Mouse (Mus musculus): ENCODE measurements around the gene Pea15a.
"Not testable (repeated sequence)": the region's sequence is repeated elsewhere in the genome, so short reads cannot be mapped to it uniquely, and the experiment has no call there.

Gene Pea15a

GRCm38 (mm10) chr1:172206141-172206917, at the start of gene Pea15a:
Gene Pea15a, minus strand, starts transcription at chr1:172206804.
- in situ Hi-C loops (cut with MboI, MseI) = no loop called here

GRCm38 (mm10) chr1:172247679-172248078, 41.1 kb upstream of the Pea15a start:
- in situ Hi-C loops (cut with MboI, MseI) = no loop called here

- in situ Hi-C loops (cut with MboI, MseI) = no loop called here
Measured at GRCm38 (mm10) chr1:172247216-172247615, 40.6 kb upstream of the Pea15a start.

- in situ Hi-C loops (cut with MboI, MseI) = not testable (repeated sequence)
Measured at GRCm38 (mm10) chr1:172244645-172245044, 38.0 kb upstream of the Pea15a start.

GRCm38 (mm10) chr1:172243547-172244205, 37.1 kb upstream of the Pea15a start:
- in situ Hi-C loops (cut with MboI, MseI) = no loop called here

- in situ Hi-C loops (cut with MboI, MseI) = no loop called here
Measured at GRCm38 (mm10) chr1:172242401-172242800, 35.8 kb upstream of the Pea15a start.

- in situ Hi-C loops (cut with MboI, MseI) = no loop called here
Measured at GRCm38 (mm10) chr1:172240945-172241708, 34.5 kb upstream of the Pea15a start.

GRCm38 (mm10) chr1:172229215-172229614, 22.6 kb upstream of the Pea15a start:
- in situ Hi-C loops (cut with MboI, MseI) = no loop called here

- in situ Hi-C loops (cut with MboI, MseI) = no loop called here
Measured at GRCm38 (mm10) chr1:172228209-172228608, 21.6 kb upstream of the Pea15a start.

- in situ Hi-C loops (cut with MboI, MseI) = no loop called here
Measured at GRCm38 (mm10) chr1:172221297-172222063, 14.9 kb upstream of the Pea15a start.

- in situ Hi-C loops (cut with MboI, MseI) = no loop called here
Measured at GRCm38 (mm10) chr1:172220414-172220813, 13.8 kb upstream of the Pea15a start.

GRCm38 (mm10) chr1:172219451-172220406, 13.1 kb upstream of the Pea15a start, which contains the start of gene Casq1:
Gene Casq1, minus strand, starts transcription at chr1:172219868.
- in situ Hi-C loops (cut with MboI, MseI) = no loop called here

GRCm38 (mm10) chr1:172218164-172218910, 11.7 kb upstream of the Pea15a start:
- in situ Hi-C loops (cut with MboI, MseI) = no loop called here

GRCm38 (mm10) chr1:172217148-172217547, 10.5 kb upstream of the Pea15a start:
- in situ Hi-C loops (cut with MboI, MseI) = no loop called here

GRCm38 (mm10) chr1:172214748-172215147, 8.1 kb upstream of the Pea15a start:
- in situ Hi-C loops (cut with MboI, MseI) = no loop called here

- in situ Hi-C loops (cut with MboI, MseI) = no loop called here
Measured at GRCm38 (mm10) chr1:172213771-172214170, 7.2 kb upstream of the Pea15a start.

- in situ Hi-C loops (cut with MboI, MseI) = no loop called here
Measured at GRCm38 (mm10) chr1:172212776-172213175, 6.2 kb upstream of the Pea15a start.

- in situ Hi-C loops (cut with MboI, MseI) = no loop called here
Measured at GRCm38 (mm10) chr1:172207111-172207584, 544 bp upstream of the Pea15a start.

- in situ Hi-C loops (cut with MboI, MseI) = no loop called here
Measured at GRCm38 (mm10) chr1:172205741-172206087, 890 bp downstream of the Pea15a start.

Measured in T-helper 1 cell (primary cell).